Mouse (Mus musculus) mammary gland, adult 2 months (tissue): ENCODE data around the gene Enc1. TPM values are rescaled to one million over a fixed set of nuclear protein-coding genes. Genes with fewer than 3 reads are reported as not detected.

ENCODE experiments used
- polyA plus RNA-seq: library from polyadenylated mRNA; depleted of rRNA; stranded (reverse); fragments of >200 nt; gene quantifications from 2 replicates; pipeline ENCODE4 v1.2.3, GENCODE M21; 2012; ENCODE audit warnings: low replicate concordance; rRNA removed

Enc1 gene
- 10.0 and 10.5 TPM in 2 replicates for polyA plus RNA-seq

GRCm38 (mm10) chr13:97240965-97241786, at the start of gene Enc1:
Gene Enc1, plus strand, starts transcription at chr13:97241105.

DNA sequence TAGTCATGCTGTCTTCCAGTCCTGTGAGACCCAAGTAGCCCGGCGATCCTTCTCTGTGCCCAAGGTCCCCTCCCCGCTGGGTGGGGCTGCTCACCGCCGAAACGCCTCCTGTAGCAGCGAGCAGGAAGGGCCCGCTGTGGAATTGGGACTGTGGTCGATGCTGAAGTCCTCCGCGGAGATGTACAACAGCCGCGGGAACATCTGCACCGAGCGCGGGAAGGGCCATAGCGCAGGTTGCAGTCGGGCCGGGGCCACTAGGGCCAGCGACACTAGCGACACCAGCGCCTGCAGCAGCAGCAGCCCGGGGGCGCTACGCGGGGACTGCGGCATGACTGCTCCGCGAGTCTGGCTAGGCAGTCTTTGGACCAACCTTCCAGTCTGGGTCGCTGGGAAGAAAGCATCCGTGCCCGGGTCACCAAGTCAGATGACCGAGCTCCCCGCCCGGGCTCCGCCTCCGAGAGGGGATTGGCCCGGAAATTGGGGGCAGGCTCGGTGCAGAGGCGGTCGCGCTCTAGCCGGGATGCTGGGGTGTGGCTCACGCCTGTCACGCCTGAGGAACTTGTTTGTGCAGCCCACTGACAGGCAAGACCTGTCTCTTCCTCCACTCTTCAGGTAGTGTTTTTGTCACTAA, 42.9 kb upstream of the Enc1 start, which contains the start of gene Hexb:
Hexb (minus strand) TSS at position 426 of the 631 bp plus-strand sequence.

Other genes with a start within 250 kb of the Enc1 start
- not detected in 2 replicates for gene 1700029F12Rik, start 206.7 kb upstream of the Enc1 start, polyA plus RNA-seq
- gene Fam169a, start 173.8 kb upstream of the Enc1 start, polyA plus RNA-seq: 0.04 TPM in 1 of 2 replicates, not detected in the other
- 1.2 and 8.4 TPM in 2 replicates for gene Gm6169, start 141.9 kb upstream of the Enc1 start, polyA plus RNA-seq
- gene Gfm2, start 103.2 kb upstream of the Enc1 start, polyA plus RNA-seq: 20.3 and 29.2 TPM in 2 replicates
- 15.7 and 31.2 TPM in 2 replicates for gene Nsa2, start 103.2 kb upstream of the Enc1 start, polyA plus RNA-seq
- 59.4 and 137 TPM in 2 replicates for gene Hexb, start 42.7 kb upstream of the Enc1 start, polyA plus RNA-seq